Mouse (Mus musculus) retina, adult 2 months (tissue): ENCODE data around the gene Psmb7.
A peak's percentile ranks its signal among the peaks of the same experiment; 100 is the strongest.

Experiments
- DNase-seq: peaks from one replicate; pipeline ENCODE4 v3.0.0-alpha.2; 2012; ENCODE audit warnings: low read depth, low spot score

Gene Psmb7

GRCm38 (mm10) chr2:38643625-38644427 is at the start of gene Psmb7:
Gene Psmb7 (minus strand): TSS chr2:38644087.
- DNase-seq, result peak; percentile 87

GRCm38 (mm10) chr2:38691542-38691941 is 47.7 kb upstream of the Psmb7 start:
- no peak for DNase-seq

DNA sequence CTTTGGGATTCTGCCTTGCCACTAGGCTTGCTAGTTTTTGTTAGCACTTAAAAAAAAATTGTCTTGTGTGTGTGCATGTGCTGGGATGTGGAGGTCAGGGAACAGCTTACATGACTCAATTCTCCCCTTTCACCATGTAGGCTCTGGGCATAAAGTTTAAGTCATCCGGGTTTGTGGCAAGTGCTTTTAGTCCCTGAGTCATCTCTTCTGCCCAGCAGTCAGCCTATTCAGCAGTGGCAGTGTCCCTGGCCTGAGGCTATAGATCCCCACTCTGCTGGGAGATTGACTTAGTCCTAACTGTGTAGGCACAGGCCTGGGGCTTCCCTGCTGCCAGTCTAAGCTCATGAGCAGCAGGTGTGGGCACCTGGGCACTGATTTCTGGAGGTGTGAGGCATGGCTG is 46.0 kb upstream of the Psmb7 start:
- DNase-seq, result no peak

DNA sequence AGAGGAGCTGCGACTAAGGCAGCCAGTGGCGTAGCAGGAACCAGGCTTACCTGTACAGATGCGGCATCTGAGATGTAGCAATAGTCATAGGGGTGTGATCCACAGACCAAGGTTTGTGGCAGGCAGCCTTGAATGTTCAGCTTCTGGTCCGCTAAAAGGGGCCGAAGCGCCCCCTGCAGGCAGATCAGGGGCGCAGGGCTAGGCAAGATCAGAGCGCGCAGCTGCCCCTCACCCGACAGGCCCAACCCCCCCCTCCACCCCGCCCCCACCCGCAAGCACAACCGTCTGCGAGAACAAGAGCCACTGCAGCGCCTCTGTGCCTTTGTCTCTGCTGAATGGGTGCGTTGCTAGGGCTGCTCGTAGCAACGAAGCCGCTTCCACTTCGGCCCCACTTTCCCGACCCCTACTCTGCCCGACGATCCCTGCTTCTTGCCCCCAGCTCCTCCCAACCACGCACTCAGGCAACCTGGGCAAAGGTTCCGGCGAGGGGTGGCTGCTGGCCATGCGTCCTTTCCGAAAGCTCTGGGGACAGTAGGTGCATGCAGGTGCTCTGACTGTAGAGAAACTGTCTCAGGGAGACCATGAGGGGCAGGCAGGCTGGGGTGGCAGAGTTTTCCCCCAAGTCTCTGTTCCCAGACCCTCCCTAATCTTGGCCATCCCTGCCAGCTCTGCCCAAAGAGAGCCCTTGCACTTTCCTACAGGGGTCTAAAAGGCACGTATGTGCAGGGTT is 45.1 kb upstream of the Psmb7 start:
- no peak for DNase-seq

GRCm38 (mm10) chr2:38685746-38686145 is 41.9 kb upstream of the Psmb7 start:
- no peak for DNase-seq

DNA sequence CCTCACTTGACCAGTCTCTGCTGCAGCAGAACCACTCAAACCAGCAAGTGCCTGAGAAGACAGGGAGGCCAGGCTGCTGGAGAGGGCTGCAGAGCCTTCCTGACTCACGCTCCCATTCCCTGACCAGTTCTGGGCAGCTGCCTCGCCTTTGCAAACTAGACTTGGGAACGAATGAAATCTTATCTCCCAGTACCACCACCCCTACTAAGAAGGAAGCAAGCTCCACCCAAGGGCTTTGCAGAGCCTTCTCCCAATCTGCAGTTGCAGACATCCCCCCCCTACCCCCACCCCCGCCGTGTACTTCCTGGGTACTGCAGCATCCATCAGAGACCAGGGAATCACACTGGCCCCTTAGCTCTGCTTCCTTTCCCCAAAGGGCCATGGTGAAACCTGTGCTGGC is 39.2 kb upstream of the Psmb7 start:
- DNase-seq, result no peak

- no peak for DNase-seq
Observed at GRCm38 (mm10) chr2:38682209-38682608, 38.3 kb upstream of the Psmb7 start.

DNA sequence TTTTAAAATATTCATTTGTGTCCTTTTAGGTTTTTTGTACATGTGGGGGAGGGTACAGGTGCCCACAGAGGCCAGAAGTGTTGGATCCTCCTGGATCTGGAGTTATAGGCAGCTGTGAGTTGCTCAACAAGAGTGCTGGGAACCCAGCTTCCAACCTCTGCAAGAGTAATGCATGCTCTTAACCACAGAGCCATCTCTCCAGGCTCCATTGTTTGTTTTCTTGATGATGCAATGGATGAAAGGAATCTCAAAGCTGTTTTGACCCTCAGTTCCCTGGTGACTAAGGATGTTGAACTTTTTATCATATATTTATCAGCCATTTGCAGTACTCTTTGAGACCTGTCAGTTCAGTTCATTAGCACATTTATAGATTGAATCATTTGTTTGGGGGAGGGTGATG is 35.1 kb upstream of the Psmb7 start:
- no peak for DNase-seq

- no peak for DNase-seq
Observed at GRCm38 (mm10) chr2:38675366-38675969, 31.6 kb upstream of the Psmb7 start.

GRCm38 (mm10) chr2:38672496-38672895 is 28.6 kb upstream of the Psmb7 start:
- no peak for DNase-seq

DNA sequence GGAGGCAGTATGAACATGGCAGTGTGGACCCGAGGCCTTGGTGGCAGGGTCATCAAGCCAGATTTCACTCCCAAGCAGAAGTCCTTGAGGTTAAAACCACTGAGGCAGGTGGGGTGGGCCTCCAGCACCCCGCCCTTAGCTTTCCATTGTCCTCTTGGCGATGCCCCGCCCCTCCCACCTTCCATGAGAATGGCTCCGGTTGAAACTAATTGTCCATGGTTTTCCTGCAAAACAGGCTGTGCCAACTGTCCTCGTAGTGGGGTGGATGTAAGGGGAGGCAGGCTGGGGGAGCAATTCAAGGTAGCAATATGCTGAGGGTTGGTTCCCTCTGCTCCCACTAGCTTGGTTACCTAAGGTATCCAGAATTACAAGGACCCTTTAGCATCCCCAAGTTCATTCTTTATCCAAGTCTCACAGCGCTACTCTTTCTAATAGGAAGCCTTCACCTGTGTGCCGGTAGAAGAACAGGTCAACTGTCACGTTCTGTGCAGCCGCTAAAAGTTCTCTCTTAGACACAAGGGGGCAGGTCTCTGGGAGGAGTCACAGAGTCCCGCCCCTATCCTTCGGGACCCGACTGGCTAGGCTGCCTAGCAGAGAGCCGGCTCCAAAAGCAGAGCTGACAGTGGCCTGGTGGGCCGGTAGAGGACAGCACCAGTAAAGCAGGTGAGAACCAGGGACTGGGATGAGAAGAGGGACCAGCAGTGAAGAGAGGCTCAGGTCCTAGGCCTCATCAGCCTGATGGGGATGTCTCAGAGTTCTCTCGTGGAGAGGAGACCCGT is 25.1 kb upstream of the Psmb7 start:
- DNase-seq, result no peak

GRCm38 (mm10) chr2:38661398-38661797 is 17.5 kb upstream of the Psmb7 start:
- DNase-seq, result no peak

- DNase-seq, result no peak
Observed at GRCm38 (mm10) chr2:38658338-38658836, 14.5 kb upstream of the Psmb7 start.

- no peak for DNase-seq
Observed at GRCm38 (mm10) chr2:38653694-38654093, 9.8 kb upstream of the Psmb7 start.

GRCm38 (mm10) chr2:38653293-38653619 is 9.4 kb upstream of the Psmb7 start:
- no peak for DNase-seq

- DNase-seq, result no peak
Observed at GRCm38 (mm10) chr2:38652565-38653292, 8.8 kb upstream of the Psmb7 start.

DNA sequence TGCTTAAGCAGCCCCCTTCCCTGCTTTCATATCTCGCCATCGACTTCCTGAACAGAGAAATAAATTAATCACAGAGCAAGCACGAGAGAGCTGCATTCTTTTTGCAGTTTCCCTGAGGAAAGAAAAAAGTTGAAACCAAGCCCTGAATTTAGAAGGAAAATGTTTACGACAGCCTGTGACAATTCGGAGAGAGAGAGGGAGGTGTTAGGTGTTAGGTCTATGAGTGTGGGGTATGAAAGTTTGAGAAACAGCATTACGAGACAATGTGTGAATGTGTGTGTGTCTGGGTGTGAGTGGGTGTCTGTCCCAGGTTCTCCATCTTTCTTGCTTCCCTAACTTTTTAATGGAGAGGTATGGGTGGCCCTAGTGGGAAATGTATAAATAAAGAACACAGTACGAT is 8.2 kb upstream of the Psmb7 start:
- DNase-seq, result no peak

GRCm38 (mm10) chr2:38650340-38650739 is 6.5 kb upstream of the Psmb7 start:
- DNase-seq, result no peak

GRCm38 (mm10) chr2:38647661-38648060 is 3.8 kb upstream of the Psmb7 start:
- DNase-seq, result no peak

DNA sequence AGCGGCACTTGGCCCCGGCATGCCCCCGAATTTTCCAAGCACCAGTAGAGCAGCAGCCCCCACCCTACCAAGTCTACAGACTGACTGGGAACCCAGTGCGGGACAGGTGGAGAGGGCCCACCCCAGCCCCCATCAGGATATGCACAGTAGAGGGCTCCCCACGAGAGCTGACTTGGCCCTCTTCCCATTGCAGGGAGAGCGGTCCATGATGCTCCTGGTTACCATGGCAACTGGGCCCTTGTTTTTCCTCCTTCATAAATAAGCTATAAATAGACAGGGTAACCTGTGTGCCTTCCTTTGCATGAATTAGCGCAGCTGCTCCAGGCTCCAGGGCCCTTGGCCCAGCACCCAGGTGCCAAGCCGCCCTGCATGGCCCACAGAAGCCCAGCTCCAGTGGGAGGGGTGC is 3.3 kb upstream of the Psmb7 start:
- DNase-seq, result no peak

GRCm38 (mm10) chr2:38645936-38646335 is 2.0 kb upstream of the Psmb7 start:
- no peak for DNase-seq
